Mouse (Mus musculus) megakaryocyte, adult 5-6 weeks (primary cell): ENCODE measurements around the gene Tomm40l. TPM values are rescaled to one million over a fixed set of nuclear protein-coding genes. Genes with fewer than 3 reads are reported as not detected.
A peak's percentile ranks its signal among the peaks of the same experiment; 100 is the strongest.
"Not testable (repeated sequence)": the region's sequence is repeated elsewhere in the genome, so short reads cannot be mapped to it uniquely, and the experiment has no call there.

Experiments
- ATAC-seq: 2 replicates; pipeline ENCODE4 v1.8.0; 2016; ENCODE audit warnings: mild to moderate bottlenecking, inconsistent platforms; ENCODE audit not compliant: poor library complexity, severe bottlenecking
- total RNA-seq, 2 experiments: library from RNA; stranded (forward) in 1 of 2; stranded (reverse) in 1 of 2; fragments of 153-499, 151-499 nt in 1 of 2; fragments of 221-1000, 200-1000 nt in 1 of 2; gene quantifications; 2 replicates each; pipeline versions ENCODE4 v1.2.3 to v1.2.4; 2015 to 2017

The Tomm40l gene
- total RNA-seq, 2 experiments from 2014 or later = 8.2 to 14.4 TPM

- no peak for ATAC-seq
Observed at GRCm38 (mm10) chr1:171250680-171251593, 28.6 kb upstream of the Tomm40l start, which contains the start of gene Ndufs2. Gene Ndufs2, minus strand, starts transcription at chr1:171251388.

- ATAC-seq = no peak
Observed at GRCm38 (mm10) chr1:171249913-171250600, 27.7 kb upstream of the Tomm40l start, which contains the start of gene Adamts4. Gene Adamts4, plus strand, starts transcription at chr1:171250421.

- no peak for ATAC-seq
Observed at GRCm38 (mm10) chr1:171248386-171249226, 26.3 kb upstream of the Tomm40l start.

GRCm38 (mm10) chr1:171247916-171248315 is 25.6 kb upstream of the Tomm40l start:
- ATAC-seq = no peak

- peak; percentile 36 for ATAC-seq
Observed at GRCm38 (mm10) chr1:171247453-171247841, 25.1 kb upstream of the Tomm40l start.

- peak; percentile 97 for ATAC-seq
Observed at GRCm38 (mm10) chr1:171246709-171247452, 24.6 kb upstream of the Tomm40l start.

- no peak for ATAC-seq
Observed at GRCm38 (mm10) chr1:171245353-171245752, 23.0 kb upstream of the Tomm40l start.

GRCm38 (mm10) chr1:171241952-171242351 is 19.6 kb upstream of the Tomm40l start:
- not testable (repeated sequence) for ATAC-seq

- ATAC-seq = no peak
Observed at GRCm38 (mm10) chr1:171240911-171241310, 18.6 kb upstream of the Tomm40l start.

GRCm38 (mm10) chr1:171239992-171240744 is 17.9 kb upstream of the Tomm40l start:
- ATAC-seq = no peak

GRCm38 (mm10) chr1:171238463-171238862 is 16.1 kb upstream of the Tomm40l start:
- ATAC-seq = peak; percentile 72

GRCm38 (mm10) chr1:171237438-171237837 is 15.1 kb upstream of the Tomm40l start:
- no peak for ATAC-seq

- ATAC-seq = no peak
Observed at GRCm38 (mm10) chr1:171235791-171236190, 13.5 kb upstream of the Tomm40l start.

- ATAC-seq = peak; percentile 37
Observed at GRCm38 (mm10) chr1:171234538-171234937, 12.2 kb upstream of the Tomm40l start.

GRCm38 (mm10) chr1:171234126-171234525 is 11.8 kb upstream of the Tomm40l start, which contains the start of gene Fcer1g:
Gene Fcer1g, minus strand, starts transcription at chr1:171234365.
- ATAC-seq = peak; percentile 80

GRCm38 (mm10) chr1:171232800-171233730 is 10.8 kb upstream of the Tomm40l start:
- ATAC-seq = peak; percentile 25; the same call in 1 of the 2 replicates

GRCm38 (mm10) chr1:171232348-171232747 is 10.0 kb upstream of the Tomm40l start:
- no peak for ATAC-seq

GRCm38 (mm10) chr1:171231844-171232243 is 9.5 kb upstream of the Tomm40l start:
- ATAC-seq = peak; percentile 54
